Mouse (Mus musculus): ENCODE measurements at regions not wholly inside any gene's neighbourhood (a gene's known extent, or its start where the extent isn't known, plus 50 kb on each side); places are given as distances from the start of the nearest gene placed in this dataset.
"Not testable (repeated sequence)": the region's sequence is repeated elsewhere in the genome, so short reads cannot be mapped to it uniquely, and the experiment has no call there.

DNA sequence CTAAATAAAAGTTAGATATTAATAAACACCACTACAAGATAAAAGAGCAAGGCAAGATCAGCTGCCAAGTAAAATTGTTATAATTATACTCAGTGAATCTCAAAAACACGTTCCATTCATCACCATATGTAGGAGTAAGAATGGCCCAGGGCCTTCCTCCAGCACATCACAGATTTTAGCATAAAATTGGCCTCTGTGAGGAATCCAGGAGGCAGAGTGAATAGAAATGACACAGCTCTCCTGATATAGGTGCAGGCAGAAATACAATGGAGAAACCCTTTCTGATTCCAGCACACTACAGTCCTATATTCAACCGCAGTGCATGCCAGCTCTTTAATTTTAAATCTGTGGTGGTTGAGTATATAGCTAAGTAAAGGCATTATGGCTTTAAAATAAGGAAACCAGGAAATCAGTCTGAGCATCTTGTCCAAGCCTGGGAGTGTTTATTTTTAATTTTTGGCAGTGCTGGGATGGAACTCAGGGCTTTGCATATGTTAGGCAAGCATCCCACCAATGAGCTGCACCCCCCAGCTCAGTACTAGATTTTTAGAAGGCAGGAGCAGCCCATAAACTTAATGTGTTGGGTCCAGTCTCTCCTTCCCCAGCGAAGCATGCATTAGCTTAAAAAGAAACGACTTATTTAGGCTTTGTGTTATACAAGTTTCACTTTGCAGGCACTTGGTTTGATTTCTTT, 158.3 kb upstream of the Ptprz1 start:
- Histone ChIP-seq H3K27ac (replicated peaks; ENCODE audit: low read depth, low read length) (no peak overlapping the region), H3K4me3 (ENCODE audit: insufficient read depth, low read depth, low read length) (no peak overlapping the region), H3K4me1 (ENCODE audit: control insufficient read depth, insufficient read depth, insufficient read length, low read length) (no peaks in the 10 kb centered on the region)

DNA sequence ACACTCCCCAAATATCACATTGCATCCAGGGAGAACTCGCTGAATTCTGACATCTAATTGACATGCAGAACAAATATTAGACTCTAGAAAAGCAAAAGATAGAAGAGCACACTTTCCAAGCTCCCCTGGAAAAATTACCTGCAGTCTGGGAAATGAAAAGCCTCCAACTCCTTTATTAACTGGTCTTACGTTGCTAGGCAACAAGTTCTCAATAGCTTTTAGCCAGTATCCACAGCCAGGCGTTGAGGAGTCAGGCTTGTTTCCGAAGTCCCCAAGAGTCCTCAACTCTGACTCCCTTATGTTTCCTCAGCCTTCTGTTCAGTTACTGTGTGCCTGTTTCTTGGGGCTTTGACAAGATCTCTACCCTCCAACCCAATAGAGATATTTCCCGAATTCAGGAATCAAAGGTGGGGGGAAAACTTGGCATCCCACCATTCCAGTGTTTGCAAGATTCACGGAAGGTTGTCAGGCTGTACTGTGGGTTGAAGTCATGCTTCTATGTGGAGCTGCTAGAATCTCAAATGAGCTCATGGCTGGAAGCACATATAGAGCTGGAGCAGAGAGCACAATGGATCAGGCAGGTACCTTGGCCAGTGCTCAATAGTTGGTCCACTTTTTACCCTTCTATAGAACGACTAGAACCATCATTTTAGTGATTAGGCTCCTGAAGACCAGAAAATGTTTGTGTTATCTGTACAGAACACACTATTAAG, 159.0 kb upstream of the Ptprz1 start:
- Histone ChIP-seq H3K27ac (replicated peaks; ENCODE audit: low read depth, low read length) (no peak overlapping the region), H3K4me1 (ENCODE audit: control insufficient read depth, insufficient read depth, insufficient read length, low read length) (no peaks in the 10 kb centered on the region)

DNA sequence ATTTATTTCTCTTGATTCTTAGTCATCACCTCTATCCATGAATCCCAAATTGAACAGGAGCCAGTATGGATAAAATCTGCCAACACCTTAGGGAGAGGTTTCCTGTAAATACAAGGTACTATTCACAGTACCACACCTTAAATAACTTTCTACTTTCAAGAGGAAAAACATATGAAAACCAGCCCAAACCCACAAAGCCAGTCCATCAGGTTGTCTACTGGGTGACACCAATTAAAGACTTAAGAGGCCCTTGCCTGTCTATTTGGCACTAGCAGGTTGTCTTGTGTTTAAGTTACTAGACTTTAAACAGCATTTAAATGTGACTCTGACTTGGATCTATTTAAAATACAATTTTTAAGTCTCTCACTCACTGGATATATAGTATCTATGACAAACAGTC, 177.1 kb upstream of the Ptprz1 start:
- no peak overlapping the region for H3K27ac ChIP-seq (replicated peaks; ENCODE audit: low read depth, low read length)
- no peak overlapping the region for H3K4me3 ChIP-seq (ENCODE audit: insufficient read depth, low read depth, low read length)
- H3K4me1 ChIP-seq (ENCODE audit: control insufficient read depth, insufficient read depth, insufficient read length, low read length) = no peaks in the 10 kb centered on the region

More for the DNA sequence above, 159.0 kb upstream of the Ptprz1 start:
- no peak overlapping the region for H3K4me3 ChIP-seq (ENCODE audit: insufficient read depth, low read depth, low read length)

DNA sequence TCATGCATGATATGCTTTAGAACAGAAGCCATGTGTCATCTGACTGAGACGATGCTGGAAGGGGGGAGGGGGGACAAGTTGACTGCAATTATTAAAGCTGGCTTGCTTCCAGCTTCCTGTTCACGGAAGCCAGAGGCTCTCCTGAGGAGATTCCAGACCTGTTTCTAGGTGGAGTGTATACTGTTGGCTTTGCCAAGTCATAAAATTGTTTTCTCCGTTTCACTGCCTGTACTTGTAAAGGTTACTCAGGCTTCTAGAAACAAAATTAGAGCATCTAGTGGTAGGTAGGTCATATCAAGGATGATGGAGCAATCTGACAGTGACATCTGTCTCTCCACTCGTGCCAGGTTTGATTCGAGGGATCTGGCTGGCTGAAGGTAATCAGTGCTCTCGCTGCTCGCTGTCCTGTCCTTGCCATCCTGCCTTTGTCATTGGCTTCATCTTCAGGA, 186.6 kb upstream of the Ptprz1 start:
- H3K4me3 ChIP-seq (ENCODE audit: insufficient read depth, low read depth, low read length) = no peak overlapping the region
- H3K27ac ChIP-seq (replicated peaks; ENCODE audit: low read depth, low read length) = no peak overlapping the region

DNA sequence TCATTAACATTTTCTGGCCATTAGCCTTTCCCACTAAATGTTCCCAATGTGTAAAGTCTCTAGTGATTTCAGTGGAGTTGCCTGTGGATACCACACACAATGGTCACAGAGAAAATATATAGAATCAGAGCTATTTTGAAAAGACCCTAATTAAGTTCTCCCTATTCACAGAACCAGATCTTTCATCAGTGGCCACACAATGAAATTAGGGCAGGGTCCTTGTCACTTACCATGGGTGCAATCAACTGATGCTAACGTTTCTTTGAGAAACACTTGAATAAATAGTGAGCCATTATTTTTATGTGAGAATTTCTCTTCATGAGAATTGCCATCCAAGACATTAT, 200.7 kb upstream of the Ptprz1 start:
- Histone ChIP-seq H3K4me3 (ENCODE audit: insufficient read depth, low read depth, low read length) (no peak overlapping the region), H3K4me1 (ENCODE audit: control insufficient read depth, insufficient read depth, insufficient read length, low read length) (no peaks in the 10 kb centered on the region), H3K27ac (replicated peaks; ENCODE audit: low read depth, low read length) (no peak overlapping the region)

More for the DNA sequence above, 186.6 kb upstream of the Ptprz1 start:
- H3K4me1 ChIP-seq (ENCODE audit: control insufficient read depth, insufficient read depth, insufficient read length, low read length) = no peaks in the 10 kb centered on the region

DNA sequence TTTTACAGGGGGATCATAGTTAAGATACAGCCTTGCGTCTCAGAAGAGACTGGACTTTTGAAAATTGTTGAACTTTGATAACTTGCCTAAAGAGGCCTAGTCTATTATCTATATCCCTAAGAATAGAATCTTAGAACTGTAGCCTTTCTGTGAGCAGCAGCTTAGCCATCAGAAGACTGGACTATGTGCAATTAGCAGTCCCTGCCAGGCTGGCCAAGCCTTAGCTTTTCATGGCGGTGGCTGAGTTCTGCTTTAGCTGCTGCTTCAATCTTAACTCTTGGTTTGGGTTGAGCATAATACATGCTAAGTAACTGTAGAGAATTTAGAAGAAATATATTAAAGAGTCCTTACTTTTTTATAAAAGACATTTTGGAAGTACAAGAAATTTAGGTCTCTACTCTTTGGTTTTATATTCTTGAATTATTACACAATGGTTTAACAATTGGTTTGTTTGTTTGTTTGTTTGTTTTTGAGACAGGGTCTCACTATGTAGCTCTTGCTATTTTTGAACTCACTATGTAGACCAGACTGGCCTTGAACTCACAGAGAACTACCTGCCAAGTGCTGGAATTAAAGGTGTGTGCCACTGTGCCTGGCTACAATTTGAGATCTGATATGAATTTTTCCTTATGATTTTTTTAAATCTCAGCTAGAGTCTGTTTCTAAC, 201.2 kb upstream of the Ptprz1 start:
- Histone ChIP-seq H3K4me1 (ENCODE audit: control insufficient read depth, insufficient read depth, insufficient read length, low read length) (no peaks in the 10 kb centered on the region), H3K27ac (replicated peaks; ENCODE audit: low read depth, low read length) (no peak overlapping the region), H3K4me3 (ENCODE audit: insufficient read depth, low read depth, low read length) (no peak overlapping the region)

DNA sequence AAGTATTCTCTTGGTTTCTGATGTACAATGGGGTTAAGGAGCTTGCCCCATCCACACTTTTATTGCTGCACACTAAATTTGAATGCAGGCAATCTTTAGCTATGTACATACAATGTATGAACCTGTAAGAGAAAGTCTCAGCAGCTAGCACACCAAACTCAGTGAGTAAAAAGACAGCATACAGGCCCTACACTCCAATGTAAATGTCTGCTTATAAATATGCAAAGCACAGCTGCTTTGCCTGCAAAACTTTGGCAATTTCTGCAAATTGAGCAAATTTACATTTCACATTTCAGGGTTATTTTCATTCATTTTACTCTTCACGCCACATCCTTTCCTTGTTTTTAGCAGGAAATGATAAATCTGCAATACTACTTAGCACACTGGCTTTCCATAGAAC, 203.8 kb upstream of the Ptprz1 start:
- H3K27ac ChIP-seq (replicated peaks; ENCODE audit: low read depth, low read length) = no peak overlapping the region
- no peak overlapping the region for H3K4me3 ChIP-seq (ENCODE audit: insufficient read depth, low read depth, low read length)
- H3K4me1 ChIP-seq (ENCODE audit: control insufficient read depth, insufficient read depth, insufficient read length, low read length) = no peaks in the 10 kb centered on the region

DNA sequence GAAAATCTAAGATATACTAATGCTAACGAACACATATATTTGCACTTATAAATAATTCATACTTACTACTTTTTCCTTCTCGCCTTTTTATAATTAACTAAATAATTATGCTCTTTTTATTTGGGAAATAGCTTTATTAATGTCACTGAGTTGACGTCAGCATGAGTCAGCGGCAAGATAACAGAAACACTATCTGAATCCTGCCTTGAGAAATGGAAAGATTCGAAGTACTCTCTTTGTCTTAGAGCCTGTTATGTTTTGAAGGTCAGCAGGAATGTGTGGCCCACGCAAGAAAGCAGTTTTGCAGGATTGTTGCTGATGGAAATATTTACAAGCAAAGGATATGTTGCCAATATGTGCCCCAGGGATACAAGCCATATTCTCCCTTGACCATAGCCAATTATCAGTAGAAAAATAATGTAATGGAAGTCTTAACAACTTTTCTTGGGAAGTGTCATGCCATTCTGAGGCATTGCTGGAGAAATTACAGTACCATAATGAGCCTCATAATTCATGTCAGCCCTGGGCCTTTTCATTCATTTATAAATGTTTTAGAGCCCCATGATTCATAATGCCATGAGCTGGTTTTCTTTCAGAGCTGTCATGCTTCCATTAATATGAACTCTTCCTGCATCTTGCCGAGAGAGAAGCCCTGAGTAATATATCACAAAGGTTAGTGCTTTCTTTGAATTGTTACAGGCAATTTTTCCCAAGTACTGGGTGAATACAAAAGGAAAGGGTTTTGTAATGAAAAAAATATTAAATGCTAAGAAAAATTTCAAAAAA, 206.9 kb upstream of the Ptprz1 start:
- H3K4me1 ChIP-seq (ENCODE audit: control insufficient read depth, insufficient read depth, insufficient read length, low read length) = no peaks in the 10 kb centered on the region
- no peak overlapping the region for H3K27ac ChIP-seq (replicated peaks; ENCODE audit: low read depth, low read length)
- no peak overlapping the region for H3K4me3 ChIP-seq (ENCODE audit: insufficient read depth, low read depth, low read length)

DNA sequence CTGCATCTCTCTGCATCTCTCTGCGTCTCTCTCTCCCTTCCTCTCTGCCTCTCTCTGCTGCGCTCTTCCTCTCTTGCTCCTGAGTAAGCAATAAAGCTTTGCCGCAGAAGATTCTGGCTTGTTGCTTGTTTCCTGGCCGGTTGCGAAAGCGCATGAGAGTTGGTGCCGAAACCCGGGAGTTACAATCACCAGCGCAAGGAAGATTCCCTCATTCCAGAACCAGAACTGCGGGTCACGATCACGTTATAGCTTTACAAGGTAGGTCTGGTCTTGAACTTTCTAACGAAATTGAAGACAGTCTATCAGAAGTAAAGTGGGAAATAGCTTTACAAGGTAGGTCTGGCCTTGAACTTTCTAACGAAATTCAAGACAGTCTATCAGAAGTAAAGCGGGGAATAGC, 217.9 kb upstream of the Ptprz1 start:
- H3K27ac ChIP-seq (replicated peaks; ENCODE audit: low read depth, low read length); H3K4me3 ChIP-seq (ENCODE audit: insufficient read depth, low read depth, low read length); H3K4me1 ChIP-seq (ENCODE audit: control insufficient read depth, insufficient read depth, insufficient read length, low read length): not testable (repeated sequence)

DNA sequence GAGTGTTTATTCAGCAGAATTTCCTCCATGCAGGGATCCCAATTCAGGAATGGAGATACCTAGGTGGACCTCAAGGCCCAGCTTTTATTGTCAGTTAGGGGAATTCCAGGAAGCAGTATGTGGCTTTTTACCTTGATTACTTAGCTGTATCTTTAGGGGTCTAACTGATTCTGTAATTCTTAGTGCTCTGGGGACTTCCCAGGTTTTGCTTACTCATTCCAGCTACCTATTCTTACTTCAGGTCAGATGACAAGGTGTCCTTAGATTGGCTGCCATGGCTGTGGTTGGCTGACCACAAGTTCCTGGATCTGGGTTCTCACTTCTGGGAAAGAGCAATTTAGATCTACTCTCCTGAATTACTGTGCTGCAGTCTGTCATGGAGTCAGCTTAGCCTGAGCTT, 235.2 kb upstream of the Ptprz1 start:
- Histone ChIP-seq H3K4me1 (ENCODE audit: control insufficient read depth, insufficient read depth, insufficient read length, low read length) (no peaks in the 10 kb centered on the region), H3K4me3 (ENCODE audit: insufficient read depth, low read depth, low read length) (no peak overlapping the region), H3K27ac (replicated peaks; ENCODE audit: low read depth, low read length) (no peak overlapping the region)

DNA sequence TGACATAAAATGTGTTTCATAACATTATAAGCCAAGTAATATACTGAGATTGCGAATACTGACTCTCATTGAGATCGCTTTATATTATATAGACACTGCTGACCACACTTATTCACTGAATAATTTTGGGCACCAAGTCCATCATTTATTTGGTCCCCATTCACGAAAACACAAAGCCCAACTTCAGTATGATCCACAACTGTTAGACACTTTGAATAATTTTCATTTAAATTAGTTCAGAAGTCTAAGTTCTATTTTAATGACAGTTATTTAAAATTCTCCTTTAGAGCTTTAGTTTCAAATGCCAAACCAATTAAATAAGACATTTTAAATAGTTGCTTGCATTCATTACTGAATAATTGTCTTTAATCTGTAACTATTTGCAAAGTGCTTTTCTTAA, 240.2 kb upstream of the Ptprz1 start:
- Histone ChIP-seq H3K4me3 (ENCODE audit: insufficient read depth, low read depth, low read length) (no peak overlapping the region), H3K4me1 (ENCODE audit: control insufficient read depth, insufficient read depth, insufficient read length, low read length) (no peaks in the 10 kb centered on the region), H3K27ac (replicated peaks; ENCODE audit: low read depth, low read length) (no peak overlapping the region)

DNA sequence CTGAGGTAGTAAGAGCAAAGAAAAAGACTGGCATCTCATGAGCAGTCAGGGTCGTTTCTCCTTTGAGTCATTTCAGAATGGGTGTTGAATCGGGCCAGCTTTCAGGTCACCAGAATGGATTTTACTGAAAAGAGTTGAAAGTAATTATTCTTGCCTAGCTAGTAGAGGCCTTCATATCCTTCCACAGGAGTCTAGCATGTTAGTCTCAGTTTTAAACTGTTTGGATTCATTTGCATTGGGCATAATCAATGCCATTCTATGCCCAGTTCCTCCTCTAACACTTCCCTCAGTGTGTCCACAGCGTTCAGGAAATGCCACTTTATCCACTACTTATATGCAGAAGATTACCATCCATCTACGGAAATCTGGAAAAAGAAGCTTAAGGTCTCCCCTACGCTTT, 240.6 kb upstream of the Ptprz1 start:
- Histone ChIP-seq H3K27ac (replicated peaks; ENCODE audit: low read depth, low read length) (no peak overlapping the region), H3K4me3 (ENCODE audit: insufficient read depth, low read depth, low read length) (no peak overlapping the region), H3K4me1 (ENCODE audit: control insufficient read depth, insufficient read depth, insufficient read length, low read length) (no peaks in the 10 kb centered on the region)

DNA sequence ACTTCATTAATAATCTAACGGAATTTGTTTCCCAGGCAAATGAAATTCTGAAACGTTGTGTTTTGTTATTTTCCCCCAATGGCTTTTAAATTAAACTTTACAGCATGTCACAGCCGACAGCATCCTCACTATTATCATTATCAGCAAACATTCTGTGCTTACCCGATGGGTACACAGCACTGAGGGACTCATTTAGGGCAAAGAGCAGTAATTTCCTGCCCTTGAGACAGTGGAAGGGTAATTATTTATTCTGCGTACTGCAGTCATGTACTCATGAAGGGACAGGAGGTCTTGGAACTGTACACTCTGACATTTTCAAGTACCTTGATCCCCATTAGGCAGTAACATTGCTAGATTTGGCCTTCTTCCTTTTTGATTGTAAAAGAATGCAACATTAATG, 235.5 kb upstream of the Fam3c start:
- Histone ChIP-seq H3K4me1 (ENCODE audit: control insufficient read depth, insufficient read depth, insufficient read length, low read length) (no peaks in the 10 kb centered on the region), H3K27ac (replicated peaks; ENCODE audit: low read depth, low read length) (no peak overlapping the region), H3K4me3 (ENCODE audit: insufficient read depth, low read depth, low read length) (no peak overlapping the region)

DNA sequence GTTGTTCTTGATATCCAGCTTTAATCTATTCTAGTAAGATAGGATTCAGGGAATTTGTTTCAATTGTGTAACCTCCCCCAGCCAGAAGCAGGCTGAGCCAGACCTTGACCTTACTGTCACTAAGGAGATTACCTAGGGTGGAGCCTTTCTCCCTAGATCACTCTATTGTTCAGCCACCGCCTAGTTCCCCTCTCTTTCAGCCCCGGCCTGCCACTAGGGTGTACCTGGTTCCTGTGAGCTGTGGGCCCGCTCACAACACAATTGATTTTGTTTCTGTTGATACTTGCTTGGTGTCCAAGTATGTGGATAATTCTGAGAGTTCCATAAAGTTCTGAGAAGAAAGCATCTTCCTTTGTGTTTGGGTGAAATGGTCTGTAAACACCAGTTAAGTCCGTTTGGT, 228.8 kb upstream of the Fam3c start:
- no peak overlapping the region for H3K4me3 ChIP-seq (ENCODE audit: insufficient read depth, low read depth, low read length)
- H3K4me1 ChIP-seq (ENCODE audit: control insufficient read depth, insufficient read depth, insufficient read length, low read length) = no peaks in the 10 kb centered on the region
- H3K27ac ChIP-seq (replicated peaks; ENCODE audit: low read depth, low read length) = no peak overlapping the region

DNA sequence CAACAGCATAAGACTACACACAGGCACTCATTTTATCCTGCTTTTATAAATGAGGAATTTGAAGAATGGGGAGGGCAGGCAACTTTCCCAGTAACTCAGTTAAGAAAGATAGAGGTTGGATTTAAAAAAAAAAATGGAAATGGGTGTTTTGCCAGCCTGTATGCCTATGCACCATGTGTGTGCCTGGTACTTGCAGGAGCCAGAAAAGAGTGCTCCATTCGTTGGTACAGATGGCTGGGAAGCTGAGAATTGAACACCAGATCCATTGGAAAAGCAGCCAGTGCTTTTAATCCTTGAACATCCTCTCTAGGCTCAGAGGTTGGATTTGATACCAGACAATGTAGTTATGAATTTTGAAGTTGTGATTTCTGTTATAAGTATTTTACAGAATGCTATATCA, 216.9 kb upstream of the Fam3c start:
- Histone ChIP-seq H3K4me3 (ENCODE audit: insufficient read depth, low read depth, low read length) (no peak overlapping the region), H3K27ac (replicated peaks; ENCODE audit: low read depth, low read length) (no peak overlapping the region), H3K4me1 (ENCODE audit: control insufficient read depth, insufficient read depth, insufficient read length, low read length) (no peaks in the 10 kb centered on the region)

Data from brown adipose tissue, adult 24 weeks (tissue).